Mouse (Mus musculus) left cerebral cortex, postnatal 36 days (tissue): ENCODE data around the gene Arg2. TPM values are rescaled to one million over a fixed set of nuclear protein-coding genes. Genes with fewer than 3 reads are reported as not detected.
"Not testable (repeated sequence)": the region's sequence is repeated elsewhere in the genome, so short reads cannot be mapped to it uniquely, and the experiment has no call there.

Source experiments
- DNase-seq, 2 experiments: peaks; one replicate each; pipeline ENCODE4 v3.0.0; 2021 to 2022; ENCODE audit warnings: low spot score in 2 of 2, mixed read lengths in 1 of 2
- intact Hi-C: fragments of 180-260 bp; cut with DNase I; formaldehyde crosslinking; loops from one replicate; pipeline ENCODE4 v1.15.1; 2025
- total RNA-seq, 2 experiments: library from RNA; stranded (reverse); gene quantifications; 2 replicates each; pipeline ENCODE4 v1.2.3; 2021

Gene Arg2
- total RNA-seq, 2 experiments from 2014 or later, result 2.9 to 3.0 TPM

DNA sequence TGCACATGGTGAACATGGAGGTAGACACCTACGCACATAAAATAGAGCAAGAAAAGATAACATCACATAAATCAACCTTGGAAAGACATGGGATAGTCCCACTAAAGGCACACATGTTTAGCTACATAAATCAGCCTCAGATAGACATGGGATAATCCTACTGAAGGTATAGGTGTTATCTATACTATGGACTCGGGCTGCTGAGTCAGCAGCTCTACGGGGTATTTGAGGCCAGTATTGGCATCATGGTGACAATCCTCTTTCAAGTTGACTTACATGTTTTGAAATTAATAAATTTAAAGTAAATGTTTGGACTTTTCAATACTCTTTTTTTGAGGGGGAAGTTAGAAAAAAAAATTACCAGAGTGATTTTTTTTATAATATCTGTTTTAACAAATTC is 32.3 kb downstream of the Arg2 start:
- DNase-seq, result no peak
- intact Hi-C loops, result no loop called here

DNA sequence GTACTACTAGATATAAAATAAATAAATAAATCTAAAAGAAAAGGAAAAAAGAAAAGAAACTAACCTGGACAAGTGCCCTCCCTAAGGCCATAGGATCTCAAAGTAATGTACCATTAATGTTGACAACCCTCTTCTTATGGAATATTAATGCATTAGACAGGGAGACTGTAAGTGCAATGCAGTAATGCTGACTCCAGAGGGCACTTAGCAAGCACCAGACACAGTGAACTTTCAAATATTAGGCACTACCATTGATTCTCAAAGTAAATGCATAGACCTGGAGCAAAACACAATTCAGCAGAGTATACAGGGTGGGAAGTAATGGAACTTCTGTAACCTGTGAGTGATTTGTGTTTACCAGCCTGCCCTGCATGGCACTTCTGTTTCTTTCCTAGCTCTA is 38.6 kb downstream of the Arg2 start:
- DNase-seq, result no peak
- intact Hi-C loops, result no loop called here

GRCm38 (mm10) chr12:79170421-79170820 is 39.8 kb downstream of the Arg2 start:
- intact Hi-C loops, result loop anchor here (5.0 kb wide), 1 partner anchor 943 kb away; the partner anchor contains the start of gene Gphn
- DNase-seq, result no peak

DNA sequence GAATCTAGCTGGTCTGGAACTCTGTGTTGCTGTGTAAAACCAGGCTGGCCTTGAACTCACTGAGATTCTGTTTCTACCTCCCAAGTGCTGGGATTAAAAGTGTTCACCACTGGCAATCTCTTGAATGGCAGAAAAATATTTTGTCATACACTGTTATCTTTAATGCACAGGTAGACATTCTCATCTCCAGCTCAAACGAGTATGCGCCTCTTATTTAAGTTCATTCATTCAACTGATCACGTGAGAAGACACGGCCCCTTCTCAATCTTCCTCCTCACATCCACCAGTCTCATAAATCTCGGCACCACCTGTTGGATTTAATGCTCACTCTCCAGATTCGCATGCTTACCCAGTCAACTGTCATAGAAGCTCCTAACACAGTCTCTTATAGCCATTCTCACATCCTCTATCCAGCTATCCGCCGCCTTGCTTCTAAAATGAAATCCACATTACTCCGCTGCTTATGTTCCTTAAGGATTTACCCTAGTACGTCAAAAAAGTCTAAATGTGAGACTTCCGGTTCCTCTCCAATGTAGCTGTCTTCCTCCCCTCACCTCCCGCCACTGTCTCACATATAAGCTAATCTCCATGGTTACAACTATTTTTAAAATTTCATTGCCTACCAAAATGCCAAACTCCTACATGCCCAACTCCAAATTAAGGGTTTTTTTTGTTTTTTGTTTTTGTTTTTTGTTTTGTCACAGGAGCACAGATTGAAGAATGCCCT is 40.9 kb downstream of the Arg2 start:
- intact Hi-C loops, result loop anchor here (5.0 kb wide), 1 partner anchor 944 kb away; the partner anchor contains the start of gene Gphn
- DNase-seq, result peak in 1 of 2 experiments; percentile 8

GRCm38 (mm10) chr12:79172019-79172941 is 41.7 kb downstream of the Arg2 start, which contains the start of gene Vti1b:
Gene Vti1b (minus strand): TSS chr12:79172667.
- intact Hi-C loops, result loop anchor here (5.0 kb wide), 1 partner anchor 945 kb away; the partner anchor contains the start of gene Gphn
- DNase-seq, result peak; percentile 94 to 96

DNA sequence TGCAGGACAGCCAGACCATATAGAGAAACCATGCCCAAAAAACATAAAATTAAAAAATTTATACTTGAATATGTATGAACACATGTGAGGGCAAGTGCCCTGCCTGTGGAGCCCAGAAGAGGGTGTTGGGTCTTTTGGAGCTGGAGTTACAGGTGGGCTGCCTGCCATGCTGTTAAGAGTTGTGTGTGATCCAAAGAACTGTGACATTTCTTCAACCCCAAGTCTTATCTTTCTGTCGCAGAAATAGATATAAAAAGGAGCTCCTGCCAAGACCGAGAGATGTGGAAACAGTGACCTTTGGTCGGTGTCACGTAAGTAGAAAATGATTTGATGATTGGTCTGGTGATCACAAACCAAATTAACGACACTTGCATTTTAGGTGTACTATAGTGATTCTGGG is 43.1 kb downstream of the Arg2 start:
- DNase-seq, result no peak
- intact Hi-C loops, result loop anchor here (5.0 kb wide), 1 partner anchor 946 kb away; the partner anchor contains the start of gene Gphn

DNA sequence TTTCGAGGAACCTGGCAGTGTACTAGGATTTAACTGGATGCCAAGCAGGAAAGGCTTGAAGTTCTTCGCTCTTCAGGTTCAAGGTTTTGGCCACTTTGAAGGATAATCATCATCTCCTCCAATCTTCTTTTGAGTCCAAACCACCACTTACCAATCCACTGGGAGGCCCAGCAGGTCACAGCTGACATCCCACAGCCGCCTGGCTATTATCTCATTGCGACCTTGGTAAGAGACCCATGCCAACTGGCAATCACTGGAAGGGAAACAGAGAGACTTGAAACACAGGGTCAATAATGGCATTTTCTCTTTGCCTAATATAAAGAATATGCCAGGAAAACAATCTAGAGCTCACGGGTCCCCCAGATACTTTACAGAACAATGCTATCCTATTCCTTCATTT is 45.4 kb downstream of the Arg2 start:
- intact Hi-C loops, result no loop called here
- no peak for DNase-seq

DNA sequence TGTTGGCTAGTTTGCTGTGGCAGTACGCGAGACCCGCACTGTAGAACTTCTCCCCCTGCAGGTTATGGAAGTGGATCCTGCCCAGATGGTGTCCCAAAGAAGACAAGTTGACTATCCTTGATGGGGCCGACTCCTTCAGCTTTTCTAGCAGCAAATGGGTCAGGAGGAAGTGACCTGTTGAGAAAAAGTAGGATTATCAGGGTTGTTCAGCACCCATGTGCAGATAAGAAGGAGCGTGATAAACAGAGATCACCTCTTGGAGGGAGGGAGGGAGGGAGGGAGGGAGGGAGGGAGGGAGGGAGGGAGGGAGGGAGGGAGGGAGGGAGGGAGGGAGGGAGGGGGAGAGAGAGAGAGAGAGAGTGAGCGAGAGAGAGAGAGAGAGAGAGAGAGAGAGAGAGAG is 54.6 kb downstream of the Arg2 start:
- intact Hi-C loops, DNase-seq: not testable (repeated sequence)

DNA sequence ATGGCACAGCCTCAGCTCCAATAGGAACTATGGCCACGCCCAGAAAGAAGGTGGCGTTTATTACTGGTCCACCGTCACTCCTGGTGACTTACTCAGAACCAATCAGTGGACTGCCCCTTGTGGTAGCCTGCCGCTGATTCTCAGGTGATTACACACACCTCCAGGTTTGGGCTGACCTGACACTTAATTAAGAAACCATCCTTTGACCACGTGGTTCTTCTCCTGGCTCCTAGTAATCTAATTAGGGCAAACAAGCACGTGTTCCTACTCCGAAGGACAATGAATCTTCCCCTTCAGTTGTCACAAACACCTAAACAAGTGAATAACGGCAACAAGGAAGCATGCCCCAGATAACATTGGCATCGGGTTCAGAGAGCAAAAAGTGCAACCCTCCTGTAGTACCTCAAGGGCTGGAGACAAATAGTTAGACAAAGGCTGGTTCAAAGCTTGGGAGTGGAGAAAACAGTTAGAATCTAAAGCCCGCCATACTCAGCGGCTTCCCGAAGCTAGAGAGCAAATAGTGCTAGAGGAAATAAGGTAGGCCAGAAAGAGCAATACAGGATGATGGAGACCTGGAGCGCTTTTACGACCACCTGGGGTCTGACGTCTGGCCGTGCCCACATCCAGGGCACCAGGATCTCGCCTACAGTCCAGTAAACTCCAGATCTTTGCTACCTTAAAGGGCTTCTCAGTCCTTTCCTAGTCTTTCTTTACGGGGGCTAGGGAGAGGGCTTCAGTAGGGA is 60.5 kb downstream of the Arg2 start:
- intact Hi-C loops, result loop anchor here (2.0 kb wide), 1 partner anchor 70 kb away; no protein-coding TSS in a partner anchor
- DNase-seq, result peak; percentile 48 to 55

- intact Hi-C loops, result loop anchor here (2.0 kb wide), 1 partner anchor 69 kb away; no protein-coding TSS in a partner anchor
- peak; percentile 72 to 76 for DNase-seq
Measured at GRCm38 (mm10) chr12:79191701-79192100, 61.1 kb downstream of the Arg2 start.

DNA sequence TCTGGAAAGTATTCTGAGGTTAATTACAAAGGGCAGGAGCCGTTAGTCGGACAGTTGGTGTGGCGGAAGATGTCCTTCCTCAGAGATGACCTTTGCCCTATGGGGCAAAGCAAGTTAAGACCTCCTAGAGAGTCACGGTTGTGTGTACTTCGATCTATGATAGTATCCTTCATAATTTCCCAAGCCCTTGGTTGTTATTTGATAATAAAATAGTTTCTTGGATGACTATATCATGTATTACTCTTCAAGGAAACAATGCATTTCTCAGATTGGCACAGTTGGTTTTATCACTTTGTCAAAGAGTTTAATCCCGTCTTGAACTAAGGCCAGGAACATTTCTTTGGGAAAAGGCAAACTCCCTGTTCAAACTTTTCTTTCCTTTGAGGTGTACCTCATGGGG is 61.6 kb downstream of the Arg2 start, which contains the start of gene Rdh11:
Rdh11 (minus strand) TSS at position 101 of the 400 bp plus-strand sequence.
- DNase-seq, result no peak
- intact Hi-C loops, result no loop called here

DNA sequence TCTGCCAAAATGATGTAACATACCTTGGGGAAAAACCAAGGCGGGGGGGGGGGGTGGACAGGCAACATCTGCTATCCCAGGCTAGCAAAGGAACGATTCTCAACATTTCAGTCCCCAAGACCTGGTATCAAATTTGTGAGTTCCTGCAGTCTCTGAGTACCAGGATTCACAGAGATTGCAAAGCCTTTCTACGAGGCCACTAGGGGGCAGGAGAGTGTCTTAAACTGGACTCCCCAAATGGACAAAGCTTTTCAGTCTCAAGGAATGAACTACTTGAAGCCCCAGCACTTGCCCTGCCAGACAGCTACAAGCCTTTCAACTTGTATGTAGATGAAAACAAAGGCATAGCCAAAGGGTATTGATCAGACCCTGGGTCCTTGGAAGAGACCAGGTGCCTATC is 62.9 kb downstream of the Arg2 start:
- peak; percentile 33 to 65 for DNase-seq

DNA sequence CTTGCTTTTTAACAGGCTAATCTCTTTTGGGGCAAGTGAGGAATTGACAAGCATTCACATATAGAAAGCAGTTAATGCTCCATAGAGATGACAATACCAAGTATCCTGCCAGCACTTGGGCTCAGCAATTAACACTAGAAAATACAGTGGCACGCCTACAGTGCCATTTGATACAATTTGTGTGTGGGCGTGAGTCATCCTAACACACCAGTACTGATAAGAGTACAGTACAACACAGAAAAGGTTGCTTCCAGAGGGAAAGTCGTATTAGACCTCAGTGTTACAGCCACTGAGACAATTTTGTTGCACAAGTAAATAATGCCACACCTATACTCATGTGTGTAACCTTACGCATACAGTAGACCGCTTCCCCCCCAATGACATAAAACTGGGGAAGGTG is 66.5 kb downstream of the Arg2 start:
- no peak for DNase-seq
- intact Hi-C loops, result no loop called here

More for the DNA sequence above, 62.9 kb downstream of the Arg2 start:
- intact Hi-C loops, result no loop called here

- intact Hi-C loops, result no loop called here
Measured at GRCm38 (mm10) chr12:79201882-79202281, 71.3 kb downstream of the Arg2 start.

More at GRCm38 (mm10) chr12:79201882-79202281, 71.3 kb downstream of the Arg2 start:
- DNase-seq, result no peak

Other genes starting within 250 kb of the Arg2 start
- gene Plek2, start 223.8 kb upstream of the Arg2 start, total RNA-seq, result not detected
- gene Tmem229b, start 123.2 kb upstream of the Arg2 start, total RNA-seq, result 10 to 100 TPM; 29.6 to 33.1 TPM
- gene Plekhh1, start 101.6 kb upstream of the Arg2 start, total RNA-seq, result 10 to 100 TPM; 11.3 to 23.6 TPM
- 10 to 100 TPM in 1 of 2 experiments, 1 to 10 TPM in 1; 9.3 to 10.8 TPM for gene Pigh, start 41.1 kb upstream of the Arg2 start, total RNA-seq
- gene Vti1b, start 41.9 kb downstream of the Arg2 start, total RNA-seq, result 100 to 1,000 TPM; 234 to 259 TPM
- gene Rdh11, start 61.5 kb downstream of the Arg2 start, total RNA-seq, result 10 to 100 TPM; 20.7 to 23.4 TPM
- 1 to 10 TPM; 2.0 to 2.1 TPM for gene Rdh12, start 78.1 kb downstream of the Arg2 start, total RNA-seq
- gene Zfyve26, start 165.5 kb downstream of the Arg2 start, total RNA-seq, result 10 to 100 TPM; 25.5 to 33.5 TPM
- gene Rad51b, start 166.5 kb downstream of the Arg2 start, total RNA-seq, result under 1 TPM in 1 of 2 experiments, not detected in 1; 0.22 TPM